In the genomic region with DNA sequence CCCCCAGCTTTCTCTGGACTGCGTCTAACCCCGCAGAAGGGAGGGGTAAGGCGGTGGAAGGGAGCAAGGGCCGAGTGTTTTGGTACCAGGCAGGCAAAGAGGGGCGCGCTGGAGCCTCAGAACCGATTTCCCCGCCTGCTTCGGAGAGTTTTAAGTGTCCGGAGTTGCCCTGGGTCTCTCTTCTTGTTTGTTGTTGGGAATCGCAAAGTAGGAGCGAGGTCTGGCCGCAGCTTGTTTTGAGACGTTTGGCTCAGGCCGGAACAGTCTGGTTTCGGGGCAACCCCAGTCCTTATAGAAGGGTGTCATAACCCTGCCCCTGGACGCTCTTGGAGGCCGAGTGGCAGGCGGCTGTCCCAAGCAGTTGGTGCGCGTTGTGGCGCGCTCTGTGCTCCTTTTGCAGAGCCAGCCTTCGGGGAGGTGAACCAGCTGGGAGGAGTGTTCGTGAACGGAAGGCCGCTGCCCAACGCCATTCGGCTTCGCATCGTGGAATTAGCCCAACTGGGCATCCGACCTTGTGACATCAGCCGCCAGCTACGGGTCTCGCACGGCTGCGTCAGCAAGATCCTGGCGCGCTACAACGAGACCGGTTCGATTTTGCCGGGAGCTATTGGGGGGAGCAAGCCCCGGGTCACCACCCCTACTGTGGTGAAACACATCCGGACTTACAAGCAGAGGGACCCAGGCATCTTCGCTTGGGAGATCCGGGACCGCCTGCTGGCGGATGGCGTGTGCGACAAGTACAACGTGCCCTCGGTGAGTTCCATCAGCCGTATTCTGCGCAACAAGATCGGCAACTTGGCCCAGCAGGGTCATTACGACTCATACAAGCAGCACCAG, we compare ENCODE assay signal across 9 mouse cellular contexts. TPM values are rescaled to one million over a fixed set of nuclear protein-coding genes. Genes with fewer than 3 reads are reported as not detected.
DNase-seq lines count a peak whose midpoint lies in the region; ATAC-seq lines count a peak whose summit lies in the region.
"Had no signal": no experiment of that assay in that cellular context is flagged by ENCODE, and none has a peak within 500 bp of the region (broad histone marks: within the 10 kb centered on the region; RNA-seq: fewer than 3 reads in every experiment).

No protein-coding gene starts in this region.

- peaks cover 96% of the 10 kb centered on the region for H3K27me3 ChIP-seq in heart, embryonic 10.5 days (ENCODE audit: insufficient read depth, poor library complexity, severe bottlenecking)
- H3K27me3 ChIP-seq in hindbrain, embryonic 14.5 days (ENCODE audit: control insufficient read depth, insufficient read depth, low read length): peaks cover 99% of the 10 kb centered on the region
- H3K27me3 ChIP-seq in midbrain, embryonic 13.5 days: peaks cover 98% of the 10 kb centered on the region

- peak overlapping the region; percentile 29 for H3K4me2 ChIP-seq in hindbrain, embryonic 14.5 days (replicated peaks)
- peak overlapping the region; percentile 43 for H3K4me2 ChIP-seq in midbrain, embryonic 13.5 days (replicated peaks)

- intact Hi-C loops in left cerebral cortex, postnatal 14 days (cut with DNase I): loop anchor here (5.0 kb wide), 2 partner anchors 239 to 846 kb away; no protein-coding TSS in a partner anchor

- H3K4me3 ChIP-seq in heart, embryonic 10.5 days: peak overlapping the region; percentile 60
- peak overlapping the region; percentile 13; the same call in 1 of the 2 replicates for H3K4me3 ChIP-seq in hindbrain, embryonic 14.5 days (replicated peaks; ENCODE audit: low read length)
- H3K4me3 ChIP-seq in midbrain, embryonic 13.5 days (replicated peaks): peak overlapping the region; percentile 15

- H3K36me3 ChIP-seq in heart, embryonic 10.5 days: no peaks in the 10 kb centered on the region
- no peaks in the 10 kb centered on the region for H3K36me3 ChIP-seq in hindbrain, embryonic 14.5 days (replicated peaks; ENCODE audit: control insufficient read depth, insufficient read depth)
- H3K36me3 ChIP-seq in midbrain, embryonic 13.5 days: no peaks in the 10 kb centered on the region

- ATAC-seq in hindbrain, embryonic 14.5 days (ENCODE audit: low FRiP score): no peak
- ATAC-seq in midbrain, embryonic 13.5 days: no peak

- no peak overlapping the region for H3K9ac ChIP-seq in hindbrain, embryonic 14.5 days
- H3K9ac ChIP-seq in midbrain, embryonic 13.5 days (replicated peaks): no peak overlapping the region

- WGBS in heart, embryonic 10.5 days: under 1% methylated on average over 57 of the region's 57 CpGs
- under 1% methylated on average over 57 of the region's 57 CpGs for WGBS in hindbrain, embryonic 14.5 days
- WGBS in midbrain, embryonic 13.5 days: under 1% methylated on average over 57 of the region's 57 CpGs

- H3K4me1 ChIP-seq in heart, embryonic 10.5 days: peaks cover 43% of the 10 kb centered on the region
- H3K4me1 ChIP-seq in hindbrain, embryonic 14.5 days (replicated peaks; ENCODE audit: control insufficient read depth, insufficient read depth, low read length): no peaks in the 10 kb centered on the region
- H3K4me1 ChIP-seq in midbrain, embryonic 13.5 days (replicated peaks): peaks cover 22% of the 10 kb centered on the region

- H3K27ac ChIP-seq in heart, embryonic 10.5 days: no peak overlapping the region
- H3K27ac ChIP-seq in hindbrain, embryonic 14.5 days: no peak overlapping the region
- no peak overlapping the region for H3K27ac ChIP-seq in midbrain, embryonic 13.5 days

- H3K9me3 ChIP-seq in heart, embryonic 10.5 days: no peaks in the 10 kb centered on the region
- no peaks in the 10 kb centered on the region for H3K9me3 ChIP-seq in hindbrain, embryonic 14.5 days (ENCODE audit: control insufficient read depth, low read length)
- H3K9me3 ChIP-seq in midbrain, embryonic 13.5 days: no peaks in the 10 kb centered on the region

- peak; percentile 77 for DNase-seq in heart, embryonic 10.5 days (ENCODE audit: low spot score)
- DNase-seq in heart, adult 8-10 months (ENCODE audit: low spot score): no peak
- peak; percentile 45 for DNase-seq in Muller cell, postnatal 12 days (ENCODE audit: inconsistent ontology term)
- DNase-seq in hindbrain, embryonic 14.5 days (ENCODE audit: low spot score): no peak
- DNase-seq in layer of hippocampus, postnatal 10 days (ENCODE audit: low spot score in 2 of 2): no peak
- DNase-seq in layer of hippocampus, postnatal 36 days: no peak
- DNase-seq in left cerebral cortex, postnatal 14 days (ENCODE audit: low spot score in 2 of 2): no peak

RNA-seq across cellular contexts. Expression of a gene that starts 4.8 kb away (rescaled TPM):
- 0.30 and 0.80 TPM in 2 replicates for polyA plus RNA-seq in heart, embryonic 10.5 days (2016; fragmentation: Nextera tagmentation; extraction: Ambion mirVana)
- total RNA-seq in heart, adult 8-10 months (2022): under 1 TPM in 3 of 4 experiments, not detected in 1; 0.05 to 0.25 (median 0.11) TPM
- polyA plus RNA-seq in hindbrain, embryonic 14.5 days (2014; fragmentation: Nextera tagmentation; extraction: Ambion mirVana): not detected in 2 replicates
- polyA plus RNA-seq in midbrain, embryonic 13.5 days (2015; fragmentation: Nextera tagmentation; extraction: Ambion mirVana): not detected in 2 replicates
- not detected for total RNA-seq in layer of hippocampus, postnatal 10 days (2021)
- total RNA-seq in layer of hippocampus, postnatal 36 days (2021): not detected
- total RNA-seq in left cerebral cortex, postnatal 14 days (2021): not detected
- polyA plus RNA-seq: small intestine, adult 2 months had no signal

Comparison
In these comparisons a context has a peak if more than half of its experiments do, and no peak if none do; other contexts are left out.
1. DNase-seq: peak in heart, embryonic 10.5 days (single experiment) and Muller cell, postnatal 12 days (single experiment); none in heart, adult 8-10 months (single experiment), hindbrain, embryonic 14.5 days (single experiment), layer of hippocampus, postnatal 10 days (0 of 2), layer of hippocampus, postnatal 36 days (0 of 2) and left cerebral cortex, postnatal 14 days (0 of 2).
2. Peak in every context shown above with its lines, with median percentiles within 50 percentile points of each other: H3K4me3 ChIP-seq.